Mouse (Mus musculus) kidney, adult 2 months (tissue): ENCODE results near the gene Traf3ip2.

ENCODE experiments used
- CTCF ChIP-seq: fragments of 200-500 bp; conservative IDR thresholded peaks from 2 replicates; pipeline ENCODE4 v1.5.1; 2011; ENCODE audit warnings: low read depth, mild to moderate bottlenecking, control low read depth, low read length, moderate library complexity, mixed read lengths; ENCODE audit not compliant: insufficient read depth, insufficient read length
- POLR2A ChIP-seq: fragments of 200-500 bp; IDR thresholded peaks from one replicate; pipeline ENCODE4 v1.6.1; 2011; ENCODE audit warnings: low read depth, low read length, control low read depth

DNA sequence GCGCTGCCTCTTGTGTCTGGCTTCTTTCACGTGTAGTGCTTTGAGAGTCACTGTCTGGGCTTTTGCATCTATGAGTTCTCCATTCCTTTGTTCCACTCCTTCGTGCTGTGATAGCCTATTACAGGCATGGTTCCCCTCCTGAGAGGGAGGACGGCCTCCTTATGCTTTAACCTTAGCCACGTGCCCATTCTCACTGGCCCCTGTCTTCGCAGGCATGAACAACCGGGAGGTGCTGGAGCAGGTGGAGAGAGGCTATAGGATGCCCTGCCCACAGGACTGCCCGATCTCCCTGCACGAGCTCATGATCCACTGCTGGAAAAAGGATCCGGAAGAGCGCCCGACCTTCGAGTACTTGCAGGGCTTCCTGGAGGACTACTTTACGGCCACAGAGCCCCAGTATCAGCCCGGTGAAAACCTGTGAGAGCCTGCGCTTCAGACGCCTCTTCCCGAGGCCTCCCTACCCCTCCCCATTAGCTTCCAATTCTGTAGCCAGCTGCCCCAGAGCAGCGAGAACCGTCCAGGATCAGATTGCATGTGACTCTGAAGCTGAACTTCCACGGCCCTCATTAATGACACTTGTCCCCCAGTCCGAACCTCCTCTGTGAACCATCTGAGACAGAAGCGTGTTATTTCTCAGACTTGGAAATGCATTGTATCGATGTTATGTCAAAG, 49.0 kb upstream of the Traf3ip2 start:
- no peak for TF ChIP-seq CTCF
- TF ChIP-seq POLR2A, result no peak
